Mouse (Mus musculus) testis, postnatal 10 days (tissue): ENCODE data around the gene Cfap20.
"Not testable (repeated sequence)": the region's sequence is repeated elsewhere in the genome, so short reads cannot be mapped to it uniquely, and the experiment has no call there.

ENCODE experiments used
- DNase-seq: peaks from one replicate; pipeline ENCODE4 v3.0.0; 2021; ENCODE audit warnings: low spot score

Cfap20 gene

DNA sequence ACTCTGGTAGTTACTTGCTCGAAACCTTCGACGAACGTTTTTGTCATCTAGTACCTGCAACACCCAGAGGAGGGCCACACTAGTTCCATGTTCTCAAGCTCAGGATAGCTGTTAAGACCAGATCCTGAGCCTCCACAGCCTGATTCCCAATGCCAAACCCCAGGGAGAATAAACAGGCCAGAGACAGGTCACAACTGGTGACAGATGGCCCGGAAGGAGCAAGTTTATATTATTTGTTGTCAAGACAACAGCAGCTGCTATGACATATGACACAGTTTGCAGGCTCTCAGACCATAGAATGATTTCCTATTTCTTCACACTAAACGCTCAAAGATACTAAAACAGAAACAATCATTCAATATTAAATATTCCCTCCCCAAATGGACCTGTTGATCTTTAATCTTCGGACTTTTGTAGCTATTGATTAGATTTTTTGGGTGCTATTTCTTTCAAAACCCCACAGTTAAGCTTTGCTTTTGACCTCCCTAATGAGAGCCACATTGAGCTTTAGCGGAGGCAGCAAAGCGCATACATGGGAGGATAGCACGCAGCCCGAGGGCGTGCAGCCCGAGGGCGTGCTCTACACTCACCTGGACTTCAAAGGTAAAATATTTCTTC is 12.4 kb downstream of the Cfap20 start:
- no peak for DNase-seq

DNA sequence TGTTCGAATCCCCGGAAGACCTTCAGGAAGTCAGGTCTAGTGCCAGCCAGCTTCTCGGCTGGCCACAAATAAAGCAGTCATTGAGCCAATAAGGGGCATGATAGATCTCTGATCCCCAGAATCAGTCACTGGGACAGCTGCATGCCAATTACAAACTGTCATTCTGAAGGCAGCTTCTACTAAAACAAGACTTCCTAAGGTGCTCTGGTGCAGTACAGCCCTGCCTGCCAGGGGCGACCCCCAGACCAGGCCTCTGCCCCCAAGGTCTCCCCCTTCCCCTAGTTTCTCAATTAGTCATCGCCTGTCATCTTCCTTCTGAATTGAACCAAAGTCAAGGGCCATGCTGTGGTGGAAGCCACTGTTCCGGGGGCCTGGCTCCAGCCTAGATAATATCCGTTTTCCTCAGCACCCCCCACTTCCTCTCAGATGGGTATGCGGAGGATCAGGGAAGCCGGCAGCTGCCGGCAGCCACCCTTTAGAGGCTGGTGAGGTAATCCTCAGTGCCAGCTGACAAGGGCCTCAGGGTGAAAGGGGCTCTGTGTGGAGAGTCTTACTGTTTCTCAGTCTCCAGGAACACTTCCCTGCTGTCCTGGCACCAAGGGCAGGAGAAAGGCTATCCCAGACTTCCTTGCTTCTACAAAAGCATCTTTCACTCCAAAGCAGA is 23.2 kb downstream of the Cfap20 start:
- peak; percentile 48 for DNase-seq

DNA sequence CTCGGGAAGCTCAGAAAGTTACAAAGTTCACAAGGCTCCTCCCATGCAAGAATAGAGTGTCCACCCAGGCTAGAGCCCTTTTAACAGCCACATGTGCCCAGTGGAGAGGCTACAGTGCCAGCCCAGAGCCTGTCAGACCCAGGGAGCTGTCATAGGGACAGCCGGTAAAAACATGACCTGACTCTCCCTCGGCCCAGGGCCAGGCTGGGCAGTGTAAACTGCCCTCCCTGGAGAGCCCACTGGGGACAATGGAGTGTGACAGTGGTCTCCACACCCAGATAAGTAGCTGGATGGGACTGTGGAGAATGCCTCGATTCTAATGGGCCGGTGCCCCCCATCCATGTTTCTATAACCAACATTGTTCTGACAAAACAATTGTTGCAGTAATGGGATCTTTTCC is 25.2 kb downstream of the Cfap20 start:
- no peak for DNase-seq

DNA sequence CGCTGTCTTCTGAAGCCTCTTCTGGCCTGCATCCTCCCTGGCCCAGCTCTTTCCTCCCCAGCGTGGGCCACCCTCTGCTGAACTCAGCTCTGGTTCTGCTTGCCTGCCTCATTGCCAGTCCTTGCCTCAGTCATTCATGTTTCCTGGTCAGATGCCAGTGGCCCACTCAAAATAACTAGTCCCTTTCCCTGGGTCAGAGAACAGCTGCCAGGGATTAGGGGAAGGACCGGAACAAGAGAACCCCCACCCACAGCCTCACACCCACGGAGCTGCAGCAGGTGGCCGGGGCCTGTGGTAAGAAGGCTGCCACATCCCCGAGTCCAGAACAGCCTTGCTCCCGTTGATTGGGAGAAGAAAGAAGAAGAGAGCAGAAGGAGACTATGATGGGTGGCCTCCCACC is 33.6 kb downstream of the Cfap20 start:
- no peak for DNase-seq

DNA sequence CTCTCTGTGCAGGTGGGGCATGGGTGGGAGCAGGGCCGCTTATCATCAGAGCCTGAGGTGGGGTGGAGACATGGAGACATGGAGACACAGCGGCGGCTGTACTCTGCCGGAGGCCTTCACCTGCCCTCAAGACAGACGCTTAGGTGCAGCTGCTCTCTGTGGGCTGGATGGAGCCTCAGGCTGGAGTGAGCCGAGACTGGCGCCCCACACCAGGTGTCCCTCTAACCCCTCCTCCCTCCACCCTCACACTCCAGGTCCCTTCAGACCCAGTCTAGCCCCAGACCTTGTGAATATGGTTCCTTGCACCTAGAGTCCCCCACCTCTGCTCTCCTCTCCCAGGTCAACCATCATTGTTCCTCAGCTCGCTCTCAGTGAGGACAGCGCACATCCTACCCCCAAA is 35.5 kb downstream of the Cfap20 start:
- no peak for DNase-seq

DNA sequence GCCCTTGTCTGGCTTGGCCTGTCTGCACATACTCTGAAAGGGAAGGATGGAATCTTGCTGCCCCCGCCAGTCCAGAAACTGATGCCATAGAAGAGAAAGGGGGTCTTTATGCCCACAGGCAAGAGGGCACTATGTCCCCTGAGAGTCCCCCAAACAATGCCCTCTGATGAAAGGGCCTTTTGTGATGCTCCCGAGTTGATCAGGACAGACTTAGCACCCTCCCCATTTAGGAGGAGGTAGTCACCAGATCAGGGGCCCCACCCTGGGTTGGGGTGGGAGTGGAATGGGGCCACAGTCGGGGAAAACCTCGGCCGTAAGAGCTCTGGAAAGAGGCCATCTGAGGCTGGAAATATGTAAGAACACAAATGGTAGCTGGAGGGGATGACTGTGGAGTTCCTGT is 37.5 kb downstream of the Cfap20 start:
- no peak for DNase-seq

DNA sequence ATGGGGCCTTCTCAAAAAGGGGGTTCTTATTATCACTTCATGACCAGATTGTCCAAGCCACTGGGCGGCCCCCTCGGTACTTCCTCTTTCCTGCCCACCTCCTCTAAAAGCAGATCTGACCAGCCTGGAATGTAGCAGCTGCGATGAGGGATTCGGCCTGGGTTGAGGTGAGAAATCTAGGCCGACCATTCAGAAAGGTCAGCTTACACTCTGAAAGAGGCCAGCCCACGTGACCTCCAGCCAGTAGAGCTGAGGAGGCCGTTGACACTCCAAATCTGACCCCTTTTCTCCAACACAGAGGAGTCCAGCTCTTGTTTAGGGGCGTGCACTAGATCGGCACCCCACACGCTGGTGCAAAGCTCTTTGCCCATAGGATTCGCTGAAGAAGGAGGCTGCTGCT is 37.9 kb downstream of the Cfap20 start:
- DNase-seq = no peak

DNA sequence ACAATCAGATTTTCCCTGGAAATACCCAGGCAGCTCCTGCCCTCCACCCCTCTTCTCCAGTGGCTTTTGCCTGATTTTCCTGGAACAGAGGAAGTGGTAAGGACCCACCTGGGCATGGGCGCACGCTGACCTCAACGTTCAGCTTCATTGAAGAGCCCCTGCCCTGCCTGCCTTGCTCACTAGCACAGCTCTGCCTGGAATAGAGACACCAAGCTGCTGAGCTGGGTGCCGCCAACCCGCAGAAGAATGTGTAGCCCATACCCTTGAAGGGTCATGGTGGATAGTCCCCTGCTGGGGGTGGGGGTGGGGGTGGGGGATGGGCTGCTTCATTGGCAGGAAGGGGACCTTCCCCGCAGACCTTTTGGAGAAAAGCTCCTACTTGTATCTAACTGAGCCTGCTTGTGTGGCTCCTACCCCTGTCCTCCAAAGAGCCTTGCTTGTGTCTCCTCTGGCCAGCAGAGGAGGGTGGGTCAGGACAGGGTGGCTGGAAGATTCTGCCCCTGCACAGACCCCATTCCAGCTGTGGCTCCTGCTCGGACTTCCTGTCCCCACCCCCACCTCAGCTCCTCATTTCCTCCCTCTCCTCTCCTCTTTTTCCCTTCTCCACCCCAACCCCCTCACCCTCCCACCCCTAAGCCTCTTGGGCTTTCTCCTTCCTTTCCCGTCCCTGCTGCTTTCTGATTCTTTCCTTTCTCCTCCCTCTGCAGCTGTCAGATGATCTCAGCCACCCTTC is 39.3 kb downstream of the Cfap20 start:
- no peak for DNase-seq

DNA sequence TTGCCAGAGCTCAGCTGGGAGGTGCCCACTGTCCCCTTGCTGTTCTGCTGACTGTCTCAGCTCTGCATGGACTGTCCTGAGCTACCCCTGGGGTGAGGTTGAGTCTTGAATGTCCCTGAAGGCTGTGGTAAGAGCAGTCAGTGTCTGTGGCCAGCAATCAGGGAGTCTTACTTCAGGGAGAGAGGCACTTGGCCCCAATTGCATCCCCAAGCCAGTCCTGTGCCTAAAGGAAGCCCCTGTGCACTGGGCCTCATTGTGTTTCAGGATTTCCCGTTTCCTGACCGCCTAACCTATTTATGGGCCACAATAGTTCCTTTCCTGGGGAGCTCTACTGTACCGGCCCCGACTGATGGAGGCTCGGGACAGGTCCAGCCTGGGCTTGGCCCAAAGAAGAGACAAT is 42.1 kb downstream of the Cfap20 start:
- DNase-seq = no peak

DNA sequence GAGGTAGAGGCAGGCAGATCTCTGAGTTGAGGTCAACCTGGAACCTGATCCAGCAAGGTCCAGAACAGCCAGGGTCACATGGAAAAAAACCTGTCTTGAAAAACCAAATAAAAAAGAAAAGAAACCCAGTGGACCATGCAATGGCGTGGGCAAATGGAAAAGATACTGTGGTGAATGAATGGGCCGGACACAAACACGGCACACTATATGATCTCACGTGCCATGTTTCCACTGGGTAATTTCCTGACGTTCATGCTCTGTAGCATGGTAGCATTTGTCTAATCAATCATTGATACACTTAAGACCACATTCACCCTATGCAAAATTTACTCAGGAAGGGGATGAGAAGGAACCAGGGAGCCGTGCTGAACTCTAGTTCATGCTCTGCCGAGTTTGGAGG is 43.6 kb downstream of the Cfap20 start:
- DNase-seq = no peak

DNA sequence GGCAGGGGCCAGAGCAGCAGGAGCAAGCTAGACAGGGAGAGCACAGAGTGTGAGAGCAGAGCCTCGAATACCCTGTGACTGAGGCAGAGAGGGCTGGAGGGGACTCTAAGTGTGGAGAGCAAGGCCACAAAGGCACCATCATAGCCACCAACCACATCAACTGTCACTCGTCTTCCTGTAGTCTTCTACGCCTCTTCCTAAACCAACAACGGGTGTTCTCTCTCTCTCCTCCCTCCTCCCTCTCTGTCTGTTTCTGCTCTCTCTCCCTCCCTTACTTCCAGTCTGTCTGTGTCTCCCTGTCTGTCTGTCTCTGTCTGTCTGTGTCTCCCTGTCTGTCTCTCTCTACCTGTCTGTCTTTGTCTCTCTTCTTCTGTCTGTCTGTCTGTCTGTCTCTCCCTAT is 44.4 kb downstream of the Cfap20 start:
- DNase-seq = no peak

DNA sequence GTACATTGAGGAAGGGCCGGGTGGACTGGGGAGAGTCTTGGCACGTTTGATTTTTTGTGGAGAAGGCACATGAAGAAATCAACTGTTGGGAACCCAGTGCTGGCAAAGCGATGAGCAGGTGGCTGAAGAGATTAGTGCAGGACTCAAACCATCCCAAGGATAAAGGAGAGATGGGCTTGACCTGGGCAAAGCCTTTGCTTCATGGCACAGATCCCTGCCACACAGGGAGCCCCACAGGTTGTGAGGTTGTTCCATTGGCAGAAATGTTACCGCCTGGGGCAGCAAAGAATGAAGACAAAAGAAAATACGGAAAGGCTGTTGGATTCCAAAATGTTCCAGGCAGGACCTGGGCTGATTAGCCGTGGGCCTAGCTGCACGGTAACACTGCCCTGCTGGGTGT is 46.7 kb downstream of the Cfap20 start:
- DNase-seq = no peak

DNA sequence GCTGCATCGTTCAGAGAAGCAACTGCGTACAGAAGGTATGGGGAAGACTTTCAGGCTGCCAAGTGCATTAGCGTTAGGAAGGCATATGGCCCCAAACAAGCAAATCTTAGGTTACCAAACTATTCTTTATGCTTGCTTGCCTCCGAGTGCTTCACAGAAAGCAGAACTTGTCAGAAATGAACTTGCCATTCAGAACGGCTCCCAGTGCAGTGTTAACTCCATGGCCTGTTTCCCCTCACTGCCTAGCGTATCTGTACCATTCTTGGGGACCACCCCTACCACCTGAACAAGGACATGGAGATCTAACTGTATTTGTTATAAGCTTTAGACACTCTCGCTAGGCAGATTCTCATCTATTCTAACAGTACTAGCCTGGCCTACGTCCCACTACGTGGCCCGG is 47.4 kb downstream of the Cfap20 start:
- DNase-seq = no peak

DNA sequence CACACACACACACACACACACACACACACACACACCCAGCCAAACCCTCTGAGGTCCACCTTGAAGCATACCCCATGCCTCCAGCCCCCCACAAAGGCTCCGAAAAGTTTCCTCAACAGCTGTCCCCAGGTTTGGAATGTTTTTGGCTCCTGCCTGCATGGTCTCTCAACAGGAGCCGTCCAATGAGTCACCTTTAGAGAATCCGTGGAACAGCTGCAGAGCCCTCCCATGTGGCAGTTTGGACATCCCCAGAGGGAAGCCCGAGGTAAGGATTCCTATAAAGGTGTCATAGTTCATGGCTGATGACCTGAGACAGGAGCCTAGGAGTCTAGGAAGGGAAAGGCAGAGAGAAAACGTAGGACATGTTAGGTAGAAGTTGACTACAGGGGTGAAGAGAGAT is 48.6 kb downstream of the Cfap20 start:
- no peak for DNase-seq

DNA sequence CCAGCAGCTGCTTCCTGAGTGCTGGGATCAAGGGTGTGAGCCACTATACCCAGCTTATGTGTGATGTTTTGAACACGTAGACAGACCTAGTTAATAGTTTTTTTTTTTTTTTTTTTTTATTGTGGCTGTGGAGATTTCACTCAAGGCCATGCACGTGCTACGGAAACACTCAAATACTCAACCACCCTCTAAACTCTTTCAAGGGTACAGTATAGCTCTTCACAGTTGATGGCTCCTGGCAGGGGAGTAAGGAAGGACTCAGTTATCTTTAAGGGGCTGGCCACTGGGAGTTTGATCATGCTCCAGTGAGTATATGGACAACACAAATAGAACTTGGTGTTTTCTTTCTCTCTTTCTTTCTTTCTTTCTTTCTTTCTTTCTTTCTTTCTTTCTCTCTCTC is 50.2 kb downstream of the Cfap20 start:
- DNase-seq = no peak

DNA sequence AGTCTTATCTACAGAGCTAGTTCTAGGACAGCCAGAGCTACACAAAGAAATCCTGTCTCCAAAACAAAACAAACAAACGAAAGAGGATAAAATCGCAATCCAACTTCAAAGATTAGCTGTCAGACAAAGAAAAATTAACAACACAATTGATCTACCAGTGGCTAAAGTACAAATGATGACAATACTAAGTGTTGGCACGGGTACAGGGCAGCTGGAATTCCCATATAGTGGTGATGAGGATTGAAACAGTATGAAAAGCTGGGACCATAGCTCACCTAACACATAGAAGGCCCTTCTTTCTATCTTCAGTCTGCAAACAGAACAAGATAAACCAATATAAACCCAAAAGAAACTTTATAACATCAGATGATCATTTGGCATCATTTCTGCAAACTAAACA is 53.1 kb downstream of the Cfap20 start:
- DNase-seq = no peak

DNA sequence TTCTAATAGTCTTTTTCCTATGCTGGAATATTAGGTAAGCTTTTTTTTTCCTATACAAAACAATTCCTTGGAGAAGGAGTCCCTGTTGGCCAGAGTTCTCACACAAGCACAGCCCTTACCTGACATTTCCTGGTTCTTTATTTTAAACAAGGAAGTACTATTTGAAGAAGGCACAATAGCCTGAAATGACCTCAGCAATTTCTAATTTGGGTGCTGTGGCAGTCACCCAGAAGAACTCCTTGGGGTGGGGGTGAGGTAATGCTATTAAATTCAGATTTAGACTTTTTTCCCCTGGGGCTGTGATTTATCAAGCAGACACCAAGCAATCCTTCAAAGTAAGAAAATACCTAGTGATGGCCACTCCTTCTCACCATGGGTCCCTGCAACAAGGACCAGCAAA is 53.7 kb downstream of the Cfap20 start:
- no peak for DNase-seq

DNA sequence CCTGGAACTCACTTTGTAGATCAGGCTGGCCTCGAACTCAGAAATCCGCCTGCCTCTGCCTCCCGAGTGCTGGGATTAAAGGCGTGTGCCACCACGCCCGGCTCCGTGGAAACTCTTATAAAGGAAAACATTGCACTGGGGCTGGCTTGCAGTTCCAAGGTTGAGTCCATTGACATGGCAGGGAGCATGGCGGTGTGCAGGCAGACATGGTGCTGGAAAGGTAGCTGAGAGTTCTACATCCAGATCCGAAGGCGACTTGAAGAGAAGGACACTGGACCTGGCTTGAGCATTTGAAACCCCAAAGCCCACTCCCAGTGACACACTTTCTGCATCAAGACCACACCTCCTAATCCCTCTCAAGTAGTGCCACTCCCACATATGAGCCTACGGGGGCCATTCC is 55.7 kb downstream of the Cfap20 start:
- DNase-seq = not testable (repeated sequence)

DNA sequence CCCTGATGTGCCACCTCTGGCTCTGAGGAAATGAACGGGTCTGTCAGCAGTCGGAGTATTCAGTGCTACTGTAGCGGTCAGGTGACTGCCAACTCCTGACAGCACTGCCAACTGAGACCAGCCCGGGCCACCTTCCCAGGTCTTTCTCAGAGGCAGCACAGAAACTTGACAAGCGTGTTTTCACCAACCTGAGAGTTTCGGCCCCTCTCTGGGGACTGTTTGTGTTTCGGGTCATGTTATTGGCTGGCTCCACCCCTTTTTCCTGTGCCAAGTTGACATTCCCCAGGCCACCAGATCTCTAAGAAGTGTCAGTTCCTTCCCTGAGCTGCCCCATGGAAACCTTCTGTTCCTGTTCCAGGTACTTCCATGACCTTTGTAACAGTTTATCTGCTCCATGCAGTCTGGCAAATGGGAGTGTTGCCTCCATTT is 56.8 kb downstream of the Cfap20 start:
- DNase-seq = no peak

DNA sequence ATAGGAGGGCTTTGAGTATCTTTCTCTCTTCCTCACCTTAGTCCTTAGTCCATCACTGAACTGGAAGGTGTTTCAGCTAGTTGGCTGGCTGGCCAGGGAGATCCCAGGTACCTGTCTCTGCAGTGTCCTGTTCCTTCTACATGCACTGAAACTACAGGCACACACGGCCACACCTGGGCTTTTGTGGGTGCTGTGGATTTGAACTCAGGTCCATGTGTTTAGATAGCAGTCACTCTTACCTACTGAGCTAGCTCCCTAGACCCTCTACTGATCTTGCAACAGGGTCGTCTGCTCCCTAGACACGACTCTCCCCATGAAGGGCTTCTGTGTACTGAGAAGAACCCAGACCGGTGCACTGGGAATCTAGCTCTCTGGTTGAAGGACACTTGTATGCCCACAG is 57.6 kb downstream of the Cfap20 start:
- no peak for DNase-seq

DNA sequence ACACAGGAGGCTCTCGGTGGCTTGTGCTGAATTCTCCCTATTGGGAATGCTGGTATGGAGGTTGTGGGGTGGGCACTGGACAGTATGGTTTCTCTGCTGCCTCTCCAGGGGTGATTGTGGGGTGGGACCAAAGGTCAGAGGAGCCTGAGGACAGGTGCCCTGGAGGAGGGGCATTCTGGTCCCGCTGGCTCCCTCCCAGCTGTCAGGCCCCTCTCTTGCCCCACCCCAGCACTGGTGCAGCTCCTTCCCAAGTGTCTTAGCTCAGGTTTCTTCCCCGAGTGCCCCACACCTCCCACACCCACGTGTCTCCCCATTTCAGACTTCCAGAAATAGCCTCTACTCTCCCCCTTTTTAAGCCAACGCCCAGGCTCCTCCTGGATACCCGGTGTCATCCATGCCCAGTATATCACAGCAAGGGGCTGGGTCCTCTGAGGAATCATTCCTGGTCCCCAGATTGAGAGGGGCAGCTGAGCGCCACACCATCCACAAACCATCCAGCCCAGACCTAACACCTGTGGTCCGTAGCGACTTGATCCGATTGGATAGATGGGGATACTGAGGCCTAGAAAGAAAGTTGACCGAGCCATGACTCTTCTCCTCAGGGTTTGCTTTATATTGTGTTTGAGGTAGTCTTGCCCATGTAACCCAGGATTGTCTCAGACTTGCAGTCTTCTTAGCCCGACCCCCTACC is 58.2 kb downstream of the Cfap20 start:
- no peak for DNase-seq

DNA sequence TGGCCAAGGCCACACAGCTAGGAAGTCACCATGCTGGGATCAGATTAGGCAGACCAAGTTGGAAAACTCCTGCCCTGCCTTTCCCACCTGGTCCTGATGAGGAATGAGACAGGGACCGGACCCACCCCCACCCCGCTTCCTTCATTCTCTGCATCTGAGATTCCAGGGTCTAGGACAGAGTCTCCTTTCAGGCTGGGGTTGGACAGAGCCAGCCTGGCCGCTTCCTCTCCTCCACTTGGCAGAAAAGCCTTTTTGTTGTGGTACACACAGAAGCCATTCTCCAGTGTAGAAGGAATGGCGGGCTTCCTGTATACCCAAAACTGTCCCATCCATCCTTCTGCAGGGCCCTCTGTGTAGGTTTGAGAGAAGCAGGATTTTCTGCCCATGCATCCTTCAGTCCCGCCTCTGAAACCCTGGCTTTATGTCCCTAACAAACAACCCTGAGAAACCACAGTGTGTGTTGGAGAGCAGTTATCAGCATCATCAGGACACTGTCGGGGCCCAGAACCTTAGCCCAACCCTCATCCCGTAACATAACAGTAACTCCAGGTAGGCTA is 59.2 kb downstream of the Cfap20 start:
- no peak for DNase-seq

DNA sequence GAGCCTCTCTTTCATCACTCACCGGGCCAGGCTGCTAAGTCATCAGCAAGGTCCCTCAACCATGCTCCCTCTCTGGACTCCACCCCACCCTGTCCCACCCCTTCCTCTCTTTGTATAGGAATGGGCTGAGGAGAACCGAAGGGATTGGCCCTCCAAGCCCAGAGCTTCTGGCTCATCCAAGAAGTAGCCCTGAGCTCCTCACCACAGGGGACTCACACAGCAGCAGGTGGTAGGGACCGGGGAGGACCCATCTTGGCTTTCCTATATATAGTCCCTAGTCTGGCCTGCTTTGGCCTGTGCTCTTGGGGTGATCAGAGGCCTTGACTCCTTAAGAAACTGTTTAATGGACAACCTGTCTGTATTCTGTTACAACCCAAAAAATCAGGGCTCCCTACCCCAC is 60.2 kb downstream of the Cfap20 start:
- DNase-seq = no peak
